Mouse (Mus musculus) MN1 (cell line): ENCODE measurements around the gene Psmb9.
A peak's percentile ranks its signal among the peaks of the same experiment; 100 is the strongest.
"Not testable (repeated sequence)": the region's sequence is repeated elsewhere in the genome, so short reads cannot be mapped to it uniquely, and the experiment has no call there.

Experiments used
- DNase-seq: peaks from one replicate; pipeline ENCODE4 v3.0.0-alpha.2; 2016; ENCODE audit warnings: low spot score

The Psmb9 gene

GRCm38 (mm10) chr17:34187261-34187916 is at the start of gene Psmb9, which contains the start of gene Tap1:
Psmb9 (minus strand) TSS chr17:34187764.
Tap1 (plus strand) TSS chr17:34187553.
- DNase-seq: peak; percentile 97

DNA sequence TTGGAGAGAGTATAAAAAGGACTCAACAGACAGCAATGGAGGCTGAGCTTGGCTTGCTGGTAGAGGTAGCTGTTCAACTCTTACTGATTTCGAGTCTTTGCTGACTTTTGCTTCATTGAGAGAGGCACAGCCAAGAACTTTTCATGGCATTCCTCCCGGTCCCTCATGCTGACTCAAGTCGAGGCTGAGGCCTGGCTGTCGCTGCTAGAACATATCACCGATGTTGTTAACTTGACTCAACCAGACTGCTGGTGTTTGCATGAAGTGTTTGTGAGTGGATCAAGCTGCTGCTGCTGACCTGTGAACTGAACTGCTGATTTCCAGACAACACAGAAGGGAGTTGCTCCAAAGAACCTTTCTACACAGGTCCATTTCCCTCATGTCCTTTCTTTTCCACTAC is 49.1 kb upstream of the Psmb9 start:
- no peak for DNase-seq

DNA sequence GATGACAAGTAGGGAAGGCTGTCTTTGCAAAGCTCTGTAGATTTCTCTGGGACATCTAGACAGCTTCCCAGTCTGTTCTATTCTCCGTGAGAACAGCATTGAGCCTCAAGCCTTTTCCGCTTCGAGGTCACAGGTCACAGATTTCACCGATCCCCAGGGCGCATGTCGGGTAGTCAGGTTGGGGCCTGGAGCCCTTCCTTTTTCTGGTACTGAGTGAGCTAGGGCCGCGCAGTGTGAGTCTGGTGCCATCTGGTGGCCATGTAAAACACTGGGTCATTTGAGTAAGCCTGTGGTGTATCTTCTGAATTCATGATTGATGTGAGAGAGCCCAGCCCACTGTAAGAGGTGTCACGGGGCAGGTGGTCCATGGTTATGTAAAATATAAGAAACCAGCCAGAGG is 47.4 kb upstream of the Psmb9 start:
- DNase-seq: peak; percentile 78

GRCm38 (mm10) chr17:34232021-34232420 is 44.5 kb upstream of the Psmb9 start:
- DNase-seq: not testable (repeated sequence)

DNA sequence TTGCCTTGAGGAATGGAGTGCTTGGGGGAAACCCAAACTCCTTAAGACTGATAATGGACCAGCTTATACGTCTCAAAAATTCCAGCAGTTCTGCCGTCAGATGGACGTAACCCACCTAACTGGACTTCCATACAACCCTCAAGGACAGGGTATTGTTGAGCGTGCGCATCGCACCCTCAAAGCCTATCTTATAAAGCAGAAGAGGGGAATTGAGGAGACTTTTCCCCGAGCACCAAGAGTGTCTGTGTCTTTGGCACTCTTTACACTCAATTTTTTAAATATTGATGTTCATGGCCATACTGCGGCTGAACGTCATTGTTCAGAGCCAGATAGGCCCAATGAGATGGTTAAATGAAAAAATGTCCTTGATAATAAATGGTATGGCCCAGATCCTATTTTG is 43.4 kb upstream of the Psmb9 start:
- not testable (repeated sequence) for DNase-seq

DNA sequence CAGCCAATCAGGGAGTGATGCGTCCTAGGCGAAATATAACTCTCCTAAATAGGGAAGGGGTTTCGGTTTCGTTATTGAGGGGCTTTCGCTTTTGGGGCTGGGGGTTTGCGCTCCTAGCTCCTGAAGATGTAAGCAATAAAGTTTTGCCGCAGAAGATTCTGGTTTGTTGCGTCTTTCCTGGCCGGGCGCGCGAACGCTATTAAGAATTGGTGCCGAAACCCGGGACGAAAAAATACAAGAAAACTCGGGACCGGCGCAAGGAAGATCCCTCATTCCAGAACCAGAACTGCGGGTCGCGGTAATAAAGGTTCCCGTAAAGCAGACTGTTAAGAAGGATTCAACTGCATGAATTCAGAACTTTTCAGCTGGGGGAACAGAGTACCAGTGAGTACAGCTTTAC is 38.3 kb upstream of the Psmb9 start:
- not testable (repeated sequence) for DNase-seq

DNA sequence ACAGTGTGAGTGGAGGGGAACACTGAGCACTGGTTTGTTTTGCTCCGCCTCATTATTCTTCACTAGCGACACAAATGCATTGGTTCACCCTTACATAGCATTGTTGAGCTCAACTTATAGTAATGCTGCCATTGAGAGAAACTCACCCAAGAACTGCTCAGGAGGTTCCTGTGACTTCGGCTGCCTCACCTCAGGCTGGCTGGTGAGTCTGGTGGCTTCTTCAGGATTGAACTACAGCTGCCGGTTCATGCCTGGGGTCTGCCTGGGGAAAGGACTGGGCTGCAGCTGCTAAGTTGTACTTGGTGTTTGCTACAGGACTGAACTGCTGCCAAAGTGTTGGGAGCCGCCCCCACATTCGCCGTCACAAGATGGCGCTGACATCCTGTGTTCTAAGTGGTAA is 37.9 kb upstream of the Psmb9 start:
- no peak for DNase-seq

DNA sequence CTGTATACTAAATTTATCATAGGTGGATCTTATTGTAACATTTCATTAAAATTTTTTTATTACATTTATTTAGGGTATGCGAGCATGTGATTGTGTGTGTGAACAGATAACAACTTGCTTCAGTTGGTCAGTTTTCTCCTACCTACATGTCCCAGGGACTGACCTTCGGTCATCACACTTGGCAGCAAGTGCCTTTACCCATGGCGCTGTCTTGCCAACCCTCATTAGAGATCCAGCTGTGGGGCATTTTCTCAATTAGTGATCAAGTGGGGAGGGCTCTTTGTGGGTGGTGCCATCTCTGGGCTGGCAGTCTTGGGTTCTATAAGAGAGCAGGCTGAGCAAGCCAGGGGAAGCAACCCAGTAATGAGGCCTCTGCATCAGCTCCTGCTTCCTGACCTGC is 37.3 kb upstream of the Psmb9 start:
- no peak for DNase-seq

GRCm38 (mm10) chr17:34220401-34220800 is 32.8 kb upstream of the Psmb9 start:
- not testable (repeated sequence) for DNase-seq

DNA sequence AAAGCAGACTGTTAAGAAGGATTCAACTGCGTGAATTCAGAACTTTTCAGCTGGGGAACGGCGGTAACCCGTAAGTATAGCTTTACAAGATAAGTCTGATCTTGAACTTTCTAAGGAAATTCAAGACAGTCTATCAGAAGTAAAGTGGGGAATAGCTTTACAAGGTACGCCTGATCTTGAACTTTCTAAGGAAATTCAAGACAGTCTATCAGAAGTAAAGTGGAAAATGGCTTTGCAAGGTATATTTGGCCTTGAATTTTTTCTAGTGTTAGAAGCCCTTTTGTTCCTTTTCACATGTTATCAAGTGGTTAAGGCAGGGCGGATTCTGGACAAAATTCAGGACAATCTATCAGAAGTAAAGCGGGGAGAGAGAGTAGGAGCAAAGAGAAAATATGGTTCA is 32.2 kb upstream of the Psmb9 start:
- DNase-seq: not testable (repeated sequence)

- DNase-seq: not testable (repeated sequence)
These were observed 31.5 kb upstream of the Psmb9 start for GRCm38 (mm10) chr17:34219096-34219495.

- no peak for DNase-seq
These were observed 31.1 kb upstream of the Psmb9 start for GRCm38 (mm10) chr17:34218675-34219074.

DNA sequence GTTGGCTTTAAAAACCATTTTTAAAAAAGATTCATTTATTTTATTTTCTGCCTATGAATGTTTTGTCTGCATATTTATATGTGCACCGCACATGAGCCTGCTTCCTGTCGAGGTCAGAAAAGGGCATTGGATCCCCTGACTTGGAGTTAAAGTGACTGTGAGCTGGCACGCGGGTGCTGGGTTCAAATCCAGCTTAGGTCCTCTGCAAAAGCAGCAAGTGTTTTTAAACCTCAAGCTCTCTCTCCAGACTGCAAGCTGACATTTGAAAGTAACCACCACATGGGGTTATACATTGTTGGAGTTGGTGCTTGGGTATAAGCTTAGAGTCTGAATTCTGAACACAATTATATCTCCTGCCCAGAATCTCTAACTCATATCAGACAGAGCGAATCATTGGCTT is 30.4 kb upstream of the Psmb9 start:
- DNase-seq: no peak

GRCm38 (mm10) chr17:34217216-34217928 is 29.8 kb upstream of the Psmb9 start:
- DNase-seq: no peak

GRCm38 (mm10) chr17:34215176-34215575 is 27.6 kb upstream of the Psmb9 start:
- no peak for DNase-seq

- DNase-seq: no peak
These were observed 26.4 kb upstream of the Psmb9 start for GRCm38 (mm10) chr17:34213936-34214335.

- no peak for DNase-seq
These were observed 24.3 kb upstream of the Psmb9 start for GRCm38 (mm10) chr17:34211746-34212365.

GRCm38 (mm10) chr17:34210599-34210998 is 23.0 kb upstream of the Psmb9 start:
- DNase-seq: no peak

- no peak for DNase-seq
These were observed 22.1 kb upstream of the Psmb9 start for GRCm38 (mm10) chr17:34209680-34210079.

DNA sequence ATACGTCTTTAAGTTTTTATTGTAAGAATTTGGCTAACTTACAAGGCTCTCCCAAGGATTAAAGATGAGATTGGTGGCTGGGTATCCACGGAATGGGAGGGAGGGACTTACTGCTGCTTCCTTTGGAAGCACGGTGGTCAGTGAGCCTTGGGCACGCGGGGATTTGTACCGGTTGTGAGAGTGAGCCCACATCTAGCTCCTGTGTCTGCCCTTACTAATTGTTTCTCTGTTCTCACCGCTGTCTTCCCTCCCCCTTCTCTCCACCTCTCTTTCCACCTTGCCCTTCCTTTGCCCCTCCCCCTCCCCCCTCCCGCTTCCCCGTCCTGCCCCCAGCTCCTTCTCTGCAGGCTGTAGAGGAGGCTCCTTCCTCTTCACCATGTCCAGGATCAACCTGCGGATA is 20.9 kb upstream of the Psmb9 start:
- no peak for DNase-seq

DNA sequence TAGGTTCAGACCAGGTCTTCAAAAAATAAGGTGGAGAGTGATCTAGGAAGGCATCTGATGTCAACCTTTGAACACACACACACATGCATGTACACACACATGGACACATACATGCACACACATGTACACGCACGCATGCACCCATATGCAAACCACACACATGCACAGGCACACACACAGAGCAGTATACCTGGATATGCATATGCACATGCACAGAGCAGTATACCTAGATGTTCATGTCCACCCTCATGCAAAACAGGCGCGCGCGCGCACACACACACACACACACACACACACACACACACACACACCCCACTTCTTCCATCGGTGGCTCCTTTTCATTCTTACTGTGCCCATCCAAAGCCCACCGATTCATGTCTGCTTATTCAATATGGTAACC is 20.3 kb upstream of the Psmb9 start:
- no peak for DNase-seq

DNA sequence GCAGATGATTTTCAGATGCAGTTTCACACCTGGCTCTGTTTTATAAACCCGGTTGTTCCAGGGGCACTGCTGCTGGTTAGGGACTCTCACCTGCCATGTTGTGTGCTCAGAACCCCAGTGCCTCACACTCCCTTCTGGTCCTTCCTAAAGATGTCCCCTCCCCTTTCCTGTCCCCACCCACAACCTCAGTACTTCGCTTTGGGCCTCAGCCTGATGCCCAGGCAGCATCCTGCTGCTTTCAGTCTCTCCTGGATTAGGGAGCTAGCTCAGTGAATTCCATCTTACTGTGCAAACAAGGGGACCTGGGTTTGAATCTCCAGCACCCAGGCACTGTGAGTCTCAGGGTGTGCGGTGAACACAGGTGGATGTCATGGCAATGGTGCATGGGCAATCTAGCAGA is 19.9 kb upstream of the Psmb9 start:
- DNase-seq: no peak

DNA sequence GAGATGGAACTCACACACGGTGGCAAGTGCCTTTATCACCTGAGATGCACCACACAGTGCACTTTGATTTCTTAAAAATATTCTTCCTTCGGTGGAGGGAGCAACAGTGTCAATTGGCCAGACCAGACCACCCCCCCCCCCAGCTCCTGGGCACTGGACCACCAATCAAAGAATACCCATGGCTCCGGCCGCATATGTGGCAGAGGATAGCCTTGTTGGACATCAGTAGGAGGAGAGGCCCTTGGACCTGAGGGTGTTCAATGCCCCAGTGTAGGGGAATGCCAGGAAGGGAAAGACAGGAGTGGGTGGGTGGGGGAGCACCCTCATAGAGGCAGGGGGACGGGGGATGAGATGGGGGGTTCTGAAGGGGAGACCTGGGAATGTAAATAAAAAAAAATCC is 19.2 kb upstream of the Psmb9 start:
- DNase-seq: no peak
